Mouse (Mus musculus) intestine, postnatal 0 days (tissue): ENCODE data around the gene Atxn7l1. TPM values are rescaled to one million over a fixed set of nuclear protein-coding genes. Genes with fewer than 3 reads are reported as not detected.

Source experiments
- ATAC-seq: fragments of 200-750 bp; cut with Nextera tagmentation; 2 replicates; pipeline ENCODE4 v1.8.0; 2017; ENCODE audit warnings: mild to moderate bottlenecking, moderate TSS enrichment, moderate library complexity
- H3K27ac ChIP-seq: fragments of 300-500 bp; sonication (generic); 2 replicates; pipeline ENCODE4 v1.5.1; 2014; ENCODE audit warnings: mild to moderate bottlenecking, low read depth, low read length, moderate library complexity
- H3K27me3 ChIP-seq: fragments of 300-500 bp; sonication (generic); replicated peaks from 2 replicates; pipeline ENCODE4 v1.6.1; 2014; ENCODE audit warnings: low read length, mixed read lengths; ENCODE audit not compliant: control insufficient read depth, insufficient read depth
- H3K36me3 ChIP-seq: fragments of 300-500 bp; sonication (generic); 2 replicates; pipeline ENCODE4 v1.6.1; 2014; ENCODE audit warnings: mild to moderate bottlenecking, moderate library complexity; ENCODE audit not compliant: control insufficient read depth, insufficient read depth
- H3K4me1 ChIP-seq: fragments of 300-500 bp; sonication (generic); replicated peaks from 2 replicates; pipeline ENCODE4 v1.6.1; 2014; ENCODE audit warnings: antibody characterized with exemption, low read length, mixed read lengths; ENCODE audit not compliant: control insufficient read depth, insufficient read depth
- H3K4me2 ChIP-seq: fragments of 300-500 bp; sonication (generic); replicated peaks from 2 replicates; pipeline ENCODE4 v1.6.1; 2014; ENCODE audit warnings: low read depth, mild to moderate bottlenecking, moderate library complexity
- H3K4me3 ChIP-seq: fragments of 300-500 bp; sonication (generic); 2 replicates; pipeline ENCODE4 v1.5.1; 2014; ENCODE audit warnings: low read depth, low read length
- H3K9ac ChIP-seq: fragments of 300-500 bp; sonication (generic); 2 replicates; pipeline ENCODE4 v1.6.1; 2014; ENCODE audit warnings: mild to moderate bottlenecking, low read depth, low read length
- H3K9me3 ChIP-seq: fragments of 300-500 bp; sonication (generic); 2 replicates; pipeline ENCODE4 v1.6.1; 2016; ENCODE audit warnings: mixed run types; ENCODE audit not compliant: control insufficient read depth
- CTCF ChIP-seq: sonication (generic); IDR thresholded peaks from 2 replicates; pipeline ENCODE4 v1.5.1; 2016; ENCODE audit warnings: low read depth, mild to moderate bottlenecking, control low read depth, antibody characterized with exemption, moderate library complexity
- WGBS: fragments of 180-500 bp; shearing (Covaris S2); extraction: QIAGEN DNeasy Blood & Tissue Kit; methylation state at CpG from one replicate; pipeline ENCODE4 v1.1.7; 2014; 5-methylcytosine and 5-hydroxymethylcytosine counted together
- polyA plus RNA-seq: library from polyadenylated mRNA; unstranded; fragments of >200 nt; fragmentation: Nextera tagmentation; extraction: Ambion mirVana; gene quantifications from 2 replicates; pipeline ENCODE4 v1.2.1, GENCODE M21; 2015

Gene Atxn7l1
- polyA plus RNA-seq, 1 experiment from 2014 or later, result 8.2 TPM

DNA sequence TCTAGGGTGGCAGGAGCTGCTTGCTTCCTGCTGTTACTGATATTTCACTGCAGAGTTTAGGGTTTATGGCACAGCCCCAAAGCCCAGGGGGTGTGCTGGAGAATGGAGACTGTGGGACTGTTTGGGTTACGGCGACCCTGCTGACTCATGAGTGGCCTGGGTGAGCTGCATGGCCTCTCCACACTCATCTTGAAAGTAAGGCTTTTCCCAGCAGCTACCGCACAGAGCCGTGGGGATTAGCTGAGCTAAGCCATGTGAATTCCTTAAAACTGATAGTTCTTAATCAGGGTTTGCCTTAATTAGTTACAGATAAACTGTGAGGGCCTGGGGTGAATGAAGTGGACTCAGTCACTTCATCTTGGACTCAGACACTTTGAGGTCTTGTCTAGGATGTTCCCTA is 137.9 kb downstream of the Atxn7l1 start:
- H3K27ac ChIP-seq, result no peak overlapping the region
- H3K4me1 ChIP-seq, result no peaks in the 10 kb centered on the region
- whole genome bisulfite sequencing, result 34% methylated on average over 4 of the region's 4 CpGs
- H3K4me2 ChIP-seq, result no peak overlapping the region
- TF ChIP-seq CTCF, result no peak
- ATAC-seq, result no peak
- no peaks in the 10 kb centered on the region for H3K27me3 ChIP-seq
- H3K36me3 ChIP-seq, result no peaks in the 10 kb centered on the region
- no peaks in the 10 kb centered on the region for H3K9me3 ChIP-seq
- H3K4me3 ChIP-seq, result no peak overlapping the region
- no peak overlapping the region for H3K9ac ChIP-seq

DNA sequence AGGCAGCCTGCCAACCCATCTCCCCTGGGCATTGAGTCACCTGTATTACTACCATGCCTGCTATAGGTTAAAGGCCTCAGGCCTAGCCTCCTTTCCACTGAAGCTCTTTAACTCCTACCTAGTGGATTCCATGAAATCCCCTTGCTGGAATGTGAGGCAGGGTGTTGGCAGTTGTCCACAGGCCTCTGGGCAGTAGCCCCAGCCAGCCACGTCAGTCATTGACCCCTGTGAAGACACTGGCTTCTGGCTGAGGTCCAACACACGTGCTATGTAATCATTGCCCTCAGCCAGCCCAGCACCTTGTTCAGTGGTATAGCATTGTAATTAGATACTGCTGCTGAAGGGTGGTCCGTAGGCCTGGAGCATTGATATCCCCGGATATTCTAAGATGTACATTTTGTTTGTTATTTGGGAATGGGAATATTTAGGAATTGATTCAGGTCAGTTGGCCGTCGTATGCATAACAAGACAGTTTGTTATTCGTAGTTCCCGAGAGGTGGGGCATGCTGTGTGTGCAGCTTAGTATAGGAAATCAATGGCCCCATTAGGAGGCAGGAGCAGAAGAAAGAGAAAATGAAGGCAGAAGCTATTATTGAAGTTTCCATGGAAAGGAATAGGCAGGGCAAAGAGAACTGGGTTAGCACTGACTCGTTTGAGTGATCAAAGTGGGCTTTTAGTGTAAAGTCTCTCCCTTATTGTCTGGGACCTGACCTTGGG is 138.6 kb downstream of the Atxn7l1 start:
- no peak overlapping the region for H3K27ac ChIP-seq
- H3K9ac ChIP-seq, result no peak overlapping the region
- H3K4me1 ChIP-seq, result no peaks in the 10 kb centered on the region
- WGBS, result 58% methylated on average over 9 of the region's 9 CpGs
- no peaks in the 10 kb centered on the region for H3K9me3 ChIP-seq
- H3K4me2 ChIP-seq, result no peak overlapping the region
- no peak for TF ChIP-seq CTCF
- H3K36me3 ChIP-seq, result no peaks in the 10 kb centered on the region
- no peaks in the 10 kb centered on the region for H3K27me3 ChIP-seq
- no peak overlapping the region for H3K4me3 ChIP-seq
- peak; percentile 28; the same call in 1 of the 2 replicates for ATAC-seq

DNA sequence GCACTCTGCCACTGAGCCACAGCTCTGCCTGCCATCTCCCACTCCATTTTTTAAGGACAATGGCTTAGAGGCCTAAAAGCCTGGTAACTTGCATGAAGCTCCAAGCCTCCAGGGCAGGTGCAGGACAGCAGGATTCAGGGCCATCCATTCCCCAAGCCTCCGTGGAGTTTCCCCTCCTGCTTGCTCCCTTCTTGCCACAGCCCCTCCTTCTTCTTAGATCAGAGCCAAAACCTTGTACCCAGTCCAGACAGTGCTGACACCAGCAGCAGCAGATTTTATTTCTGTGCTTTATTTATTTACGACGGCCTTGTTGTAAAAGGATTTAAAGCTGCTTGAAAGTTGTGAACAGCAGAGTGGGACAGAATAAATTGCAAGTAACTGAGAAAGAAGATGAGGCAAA is 140.2 kb downstream of the Atxn7l1 start:
- Histone ChIP-seq H3K27me3 (no peaks in the 10 kb centered on the region), H3K9me3 (no peaks in the 10 kb centered on the region), H3K4me1 (no peaks in the 10 kb centered on the region), H3K36me3 (no peaks in the 10 kb centered on the region), H3K4me3 (no peak overlapping the region), H3K4me2 (no peak overlapping the region), H3K27ac (no peak overlapping the region), H3K9ac (no peak overlapping the region)
- WGBS, result 26% methylated on average over 3 of the region's 3 CpGs
- no peak for ATAC-seq
- no peak for TF ChIP-seq CTCF

DNA sequence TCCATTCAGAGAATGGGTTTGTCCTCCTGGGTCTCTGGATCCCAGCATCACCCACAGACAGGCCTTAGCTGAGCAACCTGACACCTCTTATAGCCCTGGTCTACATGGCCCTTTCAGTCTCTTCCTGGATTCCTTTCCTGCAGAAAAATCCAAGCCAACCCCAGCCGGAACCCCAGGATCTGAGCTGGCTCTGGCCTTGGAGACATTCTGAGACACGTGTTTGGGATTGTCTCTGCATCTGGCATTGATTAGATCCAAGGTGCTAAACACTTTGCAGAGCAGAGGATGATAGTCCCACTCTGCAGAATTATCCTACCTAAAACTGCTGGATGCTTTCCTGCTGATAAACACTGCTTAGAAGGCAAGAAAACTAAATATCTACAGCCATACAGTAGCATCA is 141.3 kb downstream of the Atxn7l1 start:
- Histone ChIP-seq H3K4me3 (no peak overlapping the region), H3K9ac (no peak overlapping the region), H3K4me1 (no peaks in the 10 kb centered on the region), H3K9me3 (no peaks in the 10 kb centered on the region), H3K36me3 (no peaks in the 10 kb centered on the region), H3K27me3 (no peaks in the 10 kb centered on the region), H3K4me2 (no peak overlapping the region), H3K27ac (no peak overlapping the region)
- TF ChIP-seq CTCF, result no peak
- WGBS, result 54% methylated on average over 2 of the region's 2 CpGs
- ATAC-seq, result no peak

DNA sequence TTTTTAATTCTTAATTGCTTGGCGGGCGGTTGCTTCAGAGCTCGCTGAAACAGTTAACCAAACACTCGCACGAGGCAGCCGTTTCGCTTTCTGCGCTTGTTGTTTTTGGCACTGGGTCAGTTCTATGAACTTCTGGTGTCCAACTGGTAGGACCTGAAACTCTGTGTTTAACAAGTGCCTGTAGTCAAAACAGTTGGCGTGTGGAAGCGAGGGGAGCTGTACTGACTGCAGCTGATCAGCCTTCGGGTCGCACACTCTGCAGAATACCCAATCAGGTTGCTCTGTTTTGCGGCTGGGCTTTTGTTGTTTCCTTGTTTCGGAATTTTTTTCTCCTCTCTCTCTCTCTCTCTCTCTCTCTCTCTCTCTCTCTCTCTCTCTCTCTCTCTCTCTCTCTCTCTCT is 154.6 kb downstream of the Atxn7l1 start:
- Histone ChIP-seq H3K36me3 (no peaks in the 10 kb centered on the region; the same call in 1 of the 2 replicates), H3K4me3 (peak overlapping the region; percentile 57), H3K9me3 (no peaks in the 10 kb centered on the region), H3K27me3 (no peaks in the 10 kb centered on the region), H3K4me2 (peak overlapping the region; percentile 91), H3K27ac (peak overlapping the region; percentile 81; the same call in 1 of the 2 replicates), H3K9ac (no peak overlapping the region), H3K4me1 (no peaks in the 10 kb centered on the region)
- peak; percentile 48; the same call in 1 of the 2 replicates for ATAC-seq
- WGBS, result under 1% methylated on average over 14 of the region's 14 CpGs
- TF ChIP-seq CTCF, result no peak

DNA sequence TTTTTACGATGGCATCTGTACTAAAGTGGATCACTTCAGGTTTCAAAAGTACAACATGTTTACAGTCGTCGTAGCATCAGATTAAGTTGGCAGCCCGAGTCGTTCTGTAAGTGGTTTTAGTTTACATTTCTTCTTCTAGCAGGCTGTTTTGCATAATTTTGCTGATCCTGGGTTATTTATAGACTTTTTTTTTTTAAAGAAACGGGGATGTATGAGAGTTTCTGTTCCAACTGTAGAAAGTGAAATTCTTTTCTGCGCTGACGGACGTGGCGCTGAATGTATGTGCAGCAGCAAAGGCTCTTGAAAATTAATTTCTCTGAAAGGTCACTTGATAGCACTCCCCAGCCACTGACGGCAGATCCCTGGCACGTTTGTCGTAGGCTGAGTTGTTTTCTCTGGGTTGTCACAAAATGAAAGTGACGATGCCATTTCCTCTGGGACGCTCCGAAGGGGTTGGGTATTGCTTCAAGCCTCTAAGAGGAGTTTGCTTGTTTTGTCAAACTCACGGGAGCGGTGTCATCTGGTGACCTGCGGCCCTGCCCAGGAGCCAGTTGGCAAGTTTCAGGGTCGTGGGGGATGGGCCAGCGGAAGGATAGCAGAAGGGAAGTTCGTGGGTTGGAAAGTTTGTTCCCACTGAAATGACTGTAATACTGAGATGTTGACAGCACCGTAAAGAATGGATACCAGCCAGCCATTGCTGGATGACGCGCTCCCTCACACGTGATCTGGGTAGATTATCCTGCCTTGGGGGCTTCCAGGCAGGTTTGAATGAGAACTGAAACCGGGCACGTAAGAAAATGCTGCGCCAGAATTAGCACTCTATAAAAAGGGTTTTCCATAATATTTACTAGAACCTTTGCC is 155.3 kb downstream of the Atxn7l1 start:
- Histone ChIP-seq H3K4me3 (peak overlapping the region; percentile 57), H3K36me3 (no peaks in the 10 kb centered on the region; the same call in 1 of the 2 replicates), H3K9ac (peak overlapping the region; percentile 41), H3K4me2 (peak overlapping the region; percentile 91), H3K27me3 (no peaks in the 10 kb centered on the region), H3K27ac (peak overlapping the region; percentile 81), H3K4me1 (no peaks in the 10 kb centered on the region), H3K9me3 (no peaks in the 10 kb centered on the region)
- whole genome bisulfite sequencing, result under 1% methylated on average over 29 of the region's 29 CpGs
- TF ChIP-seq CTCF, result no peak
- ATAC-seq, result peak; percentile 41
